Mouse (Mus musculus): ENCODE data around the gene Slc38a11.

- no peak for TF ChIP-seq CTCF (conservative IDR thresholded peaks at IDR 0.05; ENCODE audit: insufficient read depth, insufficient read length, low read depth, low read length)
- no peak for TF ChIP-seq POLR2A (IDR thresholded peaks at IDR 0.05; ENCODE audit: low read depth, low read length)
Measured at GRCm38 (mm10) chr2:65378425-65378824, 14.6 kb upstream of the Slc38a11 start.

Measured in kidney, adult 2 months (tissue).